Mouse (Mus musculus): Measurements from ENCODE around the gene P2ry12.

DNA sequence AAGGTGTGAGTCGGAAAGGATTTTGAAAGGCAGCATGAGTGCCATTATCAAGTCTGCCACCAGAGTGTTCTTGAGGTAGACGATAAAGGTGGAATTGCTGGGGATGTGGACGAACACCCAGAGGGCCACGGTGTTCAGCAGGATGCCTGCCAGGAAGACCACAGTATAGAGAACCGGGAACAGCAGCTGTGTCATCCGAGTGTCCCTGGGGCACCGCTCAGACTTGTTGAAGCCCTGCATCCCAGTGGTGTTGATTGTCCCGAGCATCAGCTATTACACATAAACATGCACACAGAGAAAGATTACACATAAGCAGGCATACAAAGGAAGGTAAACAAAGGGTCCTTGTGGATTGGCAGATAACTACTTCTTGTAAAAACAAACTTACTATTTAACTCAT, 52.6 kb downstream of the P2ry12 start:
- TF ChIP-seq EP300 (IDR thresholded peaks at IDR 0.05) (no peak), CTCF (IDR thresholded peaks at IDR 0.05) (no peak)
